Mouse (Mus musculus): ENCODE data around the gene Exoc4. TPM values are rescaled to one million over a fixed set of nuclear protein-coding genes. Genes with fewer than 3 reads are reported as not detected.

Gene Exoc4
- polyA plus RNA-seq, 1 experiment from 2014 or later, result 18.1 TPM

DNA sequence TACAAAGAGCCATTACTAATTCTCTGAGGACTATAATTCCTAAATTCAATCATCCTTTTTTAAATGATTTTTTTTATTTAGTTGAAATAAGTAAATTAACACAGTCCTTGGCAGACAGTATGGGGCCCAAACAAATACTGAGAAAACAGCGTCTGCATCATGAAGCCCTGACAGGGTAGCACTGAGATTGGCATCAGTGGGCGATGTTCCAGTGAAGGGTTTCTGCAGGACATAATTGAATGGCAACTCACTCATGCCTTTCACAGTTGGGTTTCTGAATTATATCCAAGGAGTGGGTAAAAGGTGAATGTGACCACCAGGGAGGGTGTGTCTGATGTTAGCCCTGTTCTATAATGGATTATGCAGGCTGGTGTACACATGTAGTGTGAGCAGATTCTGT is 674.7 kb downstream of the Exoc4 start:
- 67% methylated on average over 2 of the region's 2 CpGs for WGBS
- no peak for TF ChIP-seq CTCF (IDR thresholded peaks at IDR 0.05; ENCODE audit: low read depth)
- H3K27ac ChIP-seq, result no peak overlapping the region

GRCm38 (mm10) chr6:33924888-33925287 is 676.0 kb downstream of the Exoc4 start:
- Histone ChIP-seq H3K9ac (ENCODE audit: low read depth, low read length) (no peak overlapping the region), H3K36me3 (ENCODE audit: insufficient read depth, low read length) (no peaks in the 10 kb centered on the region), H3K4me2 (ENCODE audit: low read length) (no peak overlapping the region), H3K4me1 (replicated peaks; ENCODE audit: insufficient read depth, low read length) (no peaks in the 10 kb centered on the region), H3K9me3 (replicated peaks; ENCODE audit: low read length) (no peaks in the 10 kb centered on the region), H3K4me3 (replicated peaks; ENCODE audit: low read depth, low read length) (no peak overlapping the region), H3K27me3 (ENCODE audit: insufficient read depth, low read length) (no peaks in the 10 kb centered on the region), H3K27ac (no peak overlapping the region)
- no peak for TF ChIP-seq CTCF (IDR thresholded peaks at IDR 0.05; ENCODE audit: low read depth)
- ATAC-seq (replicated peaks; ENCODE audit: low FRiP score, low read depth) (no peak), DNase-seq (ENCODE audit: low spot score) (no peak)
- 81% methylated on average over 4 of the region's 4 CpGs for WGBS

More for the DNA sequence above, 674.7 kb downstream of the Exoc4 start:
- no peaks in the 10 kb centered on the region for H3K27me3 ChIP-seq (ENCODE audit: insufficient read depth, low read length)
- no peak overlapping the region for H3K4me2 ChIP-seq (ENCODE audit: low read length)
- H3K9me3 ChIP-seq (replicated peaks; ENCODE audit: low read length), result no peaks in the 10 kb centered on the region
- H3K4me1 ChIP-seq (replicated peaks; ENCODE audit: insufficient read depth, low read length), result no peaks in the 10 kb centered on the region
- H3K36me3 ChIP-seq (ENCODE audit: insufficient read depth, low read length), result no peaks in the 10 kb centered on the region
- DNase-seq (ENCODE audit: low spot score) (no peak), ATAC-seq (replicated peaks; ENCODE audit: low FRiP score, low read depth) (no peak)
- no peak overlapping the region for H3K4me3 ChIP-seq (replicated peaks; ENCODE audit: low read depth, low read length)
- H3K9ac ChIP-seq (ENCODE audit: low read depth, low read length), result no peak overlapping the region

DNA sequence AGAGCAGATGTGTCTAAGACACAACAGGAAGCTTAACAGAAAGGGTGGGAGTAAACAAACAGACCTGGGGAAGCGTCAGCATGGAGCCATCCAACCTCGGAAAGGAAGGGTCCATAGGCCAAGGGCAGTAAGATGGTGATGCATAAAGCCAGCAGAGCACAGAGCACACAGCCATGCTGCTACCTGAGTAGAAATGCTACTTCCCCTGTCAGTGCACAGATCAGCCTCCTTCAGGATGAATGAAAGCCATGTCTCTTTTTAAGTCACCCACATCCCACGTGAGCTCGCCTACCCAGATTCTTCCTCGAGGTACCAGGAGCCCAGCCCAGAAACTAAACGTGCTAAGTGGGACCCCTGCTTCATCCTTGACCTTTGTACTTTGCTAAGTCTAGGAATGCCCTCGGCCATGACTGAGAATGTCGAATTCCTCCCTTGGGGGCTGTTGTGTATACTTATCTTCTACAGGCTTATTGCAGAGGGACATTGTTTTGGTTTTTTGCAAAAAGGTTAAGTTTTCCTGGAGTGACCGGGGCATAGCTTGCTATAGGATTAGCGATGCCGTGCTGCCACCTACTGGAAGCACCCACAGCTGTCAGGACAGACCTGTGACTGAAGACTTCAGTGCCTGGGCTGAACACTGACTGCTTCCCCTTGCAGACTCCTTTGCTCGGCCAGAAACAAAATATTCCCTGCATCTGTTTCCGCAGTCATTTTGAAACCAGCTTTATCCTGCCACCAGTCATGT is 680.6 kb downstream of the Exoc4 start:
- Histone ChIP-seq H3K4me2 (ENCODE audit: low read length) (no peak overlapping the region), H3K27me3 (ENCODE audit: insufficient read depth, low read length) (no peaks in the 10 kb centered on the region), H3K27ac (no peak overlapping the region), H3K36me3 (ENCODE audit: insufficient read depth, low read length) (no peaks in the 10 kb centered on the region), H3K9ac (ENCODE audit: low read depth, low read length) (no peak overlapping the region), H3K4me1 (replicated peaks; ENCODE audit: insufficient read depth, low read length) (no peaks in the 10 kb centered on the region), H3K4me3 (replicated peaks; ENCODE audit: low read depth, low read length) (no peak overlapping the region), H3K9me3 (replicated peaks; ENCODE audit: low read length) (no peaks in the 10 kb centered on the region)
- DNase-seq (ENCODE audit: low spot score) (peak; percentile 93), ATAC-seq (replicated peaks; ENCODE audit: low FRiP score, low read depth) (peak; percentile 76)
- WGBS, result 19% methylated on average over 13 of the region's 13 CpGs
- TF ChIP-seq CTCF (IDR thresholded peaks at IDR 0.05; ENCODE audit: low read depth), result peak; percentile 88

DNA sequence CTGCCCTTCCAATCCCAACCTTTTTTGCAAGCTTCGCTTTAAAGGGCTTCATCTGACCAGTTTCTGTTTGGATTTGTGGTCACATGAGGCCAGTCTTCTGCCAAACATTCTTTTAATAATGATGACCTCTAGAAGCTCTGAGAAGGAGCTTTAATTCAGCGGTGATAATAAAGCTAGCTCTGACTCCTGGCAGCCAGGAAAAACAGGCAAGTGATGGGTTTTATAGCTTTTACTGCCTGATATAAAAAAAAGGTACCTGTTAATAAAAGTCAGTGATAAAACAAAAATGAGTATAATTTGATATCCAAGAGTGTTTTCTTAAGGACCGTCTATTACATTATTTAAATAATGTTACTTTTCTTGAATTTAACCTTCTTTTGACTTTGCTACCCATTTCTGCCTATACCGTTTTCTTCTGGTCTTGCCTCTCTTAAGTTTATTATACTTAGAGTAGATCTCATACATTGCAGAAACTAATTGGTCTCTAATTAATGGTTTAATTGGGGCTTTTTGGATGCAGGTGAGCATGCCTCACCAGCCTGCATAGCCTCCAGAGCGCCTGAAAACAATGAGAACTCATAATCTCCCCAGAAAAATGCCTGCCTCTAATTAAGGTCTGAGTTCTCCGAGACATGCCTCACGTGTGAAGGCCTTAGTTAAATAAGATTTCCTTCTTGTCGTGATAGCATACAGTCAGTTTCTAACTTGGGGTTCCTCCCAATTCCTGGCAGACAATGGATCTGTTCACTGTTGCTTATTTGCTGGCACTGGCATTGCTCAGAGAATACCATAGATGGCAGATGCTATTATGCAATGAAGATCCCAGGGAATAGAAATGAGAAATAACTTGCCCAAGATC is 681.4 kb downstream of the Exoc4 start:
- H3K27me3 ChIP-seq (ENCODE audit: insufficient read depth, low read length), result no peaks in the 10 kb centered on the region
- H3K4me3 ChIP-seq (replicated peaks; ENCODE audit: low read depth, low read length), result no peak overlapping the region
- DNase-seq (ENCODE audit: low spot score), result no peak
- no peaks in the 10 kb centered on the region for H3K4me1 ChIP-seq (replicated peaks; ENCODE audit: insufficient read depth, low read length)
- H3K27ac ChIP-seq, result no peak overlapping the region
- no peak for TF ChIP-seq CTCF (IDR thresholded peaks at IDR 0.05; ENCODE audit: low read depth)
- H3K9ac ChIP-seq (ENCODE audit: low read depth, low read length), result no peak overlapping the region
- 67% methylated on average over 8 of the region's 8 CpGs for WGBS
- no peaks in the 10 kb centered on the region for H3K9me3 ChIP-seq (replicated peaks; ENCODE audit: low read length)
- H3K4me2 ChIP-seq (ENCODE audit: low read length), result no peak overlapping the region
- no peak for ATAC-seq (replicated peaks; ENCODE audit: low FRiP score, low read depth)
- no peaks in the 10 kb centered on the region for H3K36me3 ChIP-seq (ENCODE audit: insufficient read depth, low read length)

- TF ChIP-seq CTCF (IDR thresholded peaks at IDR 0.05; ENCODE audit: low read depth), result no peak
- Histone ChIP-seq H3K4me1 (replicated peaks; ENCODE audit: insufficient read depth, low read length) (no peaks in the 10 kb centered on the region), H3K36me3 (ENCODE audit: insufficient read depth, low read length) (no peaks in the 10 kb centered on the region), H3K27ac (no peak overlapping the region), H3K9ac (ENCODE audit: low read depth, low read length) (no peak overlapping the region), H3K9me3 (replicated peaks; ENCODE audit: low read length) (no peaks in the 10 kb centered on the region), H3K4me3 (replicated peaks; ENCODE audit: low read depth, low read length) (no peak overlapping the region), H3K4me2 (ENCODE audit: low read length) (no peak overlapping the region), H3K27me3 (ENCODE audit: insufficient read depth, low read length) (no peaks in the 10 kb centered on the region)
- no peak for ATAC-seq (replicated peaks; ENCODE audit: low FRiP score, low read depth)
- DNase-seq (ENCODE audit: low spot score), result no peak
- WGBS, result 96% methylated on average over 4 of the region's 4 CpGs
These were observed 689.0 kb downstream of the Exoc4 start for GRCm38 (mm10) chr6:33937906-33938305.

- Histone ChIP-seq H3K9me3 (replicated peaks; ENCODE audit: low read length) (no peaks in the 10 kb centered on the region), H3K36me3 (ENCODE audit: insufficient read depth, low read length) (no peaks in the 10 kb centered on the region), H3K4me2 (ENCODE audit: low read length) (no peak overlapping the region), H3K9ac (ENCODE audit: low read depth, low read length) (no peak overlapping the region), H3K4me1 (replicated peaks; ENCODE audit: insufficient read depth, low read length) (no peaks in the 10 kb centered on the region), H3K27ac (no peak overlapping the region), H3K27me3 (ENCODE audit: insufficient read depth, low read length) (no peaks in the 10 kb centered on the region), H3K4me3 (replicated peaks; ENCODE audit: low read depth, low read length) (no peak overlapping the region)
- DNase-seq (ENCODE audit: low spot score) (no peak), ATAC-seq (replicated peaks; ENCODE audit: low FRiP score, low read depth) (no peak)
- WGBS, result 72% methylated on average over 5 of the region's 5 CpGs
- TF ChIP-seq CTCF (IDR thresholded peaks at IDR 0.05; ENCODE audit: low read depth), result no peak
These were observed 690.3 kb downstream of the Exoc4 start for GRCm38 (mm10) chr6:33939169-33939568.

Data from kidney, postnatal 0 days (tissue).